Mouse (Mus musculus) embryonic facial prominence, embryonic 10.5 days (tissue): ENCODE data around the gene Cldn3. TPM values are rescaled to one million over a fixed set of nuclear protein-coding genes. Genes with fewer than 3 reads are reported as not detected.

Experiments
- DNase-seq: peaks from one replicate; pipeline ENCODE4 v3.0.0-alpha.2; 2017; ENCODE audit warnings: low spot score
- H3K27ac ChIP-seq: fragments of 300-500 bp; sonication (generic); replicated peaks from 2 replicates; pipeline ENCODE4 v1.5.1; 2016; ENCODE audit warnings: mild to moderate bottlenecking
- H3K27me3 ChIP-seq: fragments of 300-500 bp; sonication (generic); replicated peaks from 2 replicates; pipeline ENCODE4 v1.6.1; 2016; ENCODE audit warnings: low read depth, mild to moderate bottlenecking; ENCODE audit not compliant: poor library complexity, severe bottlenecking
- H3K36me3 ChIP-seq: fragments of 300-500 bp; sonication (generic); replicated peaks from 2 replicates; pipeline ENCODE4 v1.6.1; 2016; ENCODE audit warnings: mild to moderate bottlenecking, moderate library complexity
- H3K4me1 ChIP-seq: fragments of 300-500 bp; sonication (generic); 2 replicates; pipeline ENCODE4 v1.6.1; 2016
- H3K4me3 ChIP-seq: fragments of 300-500 bp; sonication (generic); 2 replicates; pipeline ENCODE4 v1.5.1; 2016; ENCODE audit warnings: mild to moderate bottlenecking, moderate library complexity
- H3K9me3 ChIP-seq: fragments of 300-500 bp; sonication (generic); 2 replicates; pipeline ENCODE4 v1.6.1; 2016; ENCODE audit warnings: mild to moderate bottlenecking
- WGBS: fragments of 180-500 bp; shearing (Covaris S2); methylation state at CpG from one replicate; pipeline ENCODE4 v1.1.7; 2016; 5-methylcytosine and 5-hydroxymethylcytosine counted together
- polyA plus RNA-seq: library from polyadenylated mRNA; unstranded; fragments of >200 nt; fragmentation: Nextera tagmentation; extraction: Ambion mirVana; gene quantifications from 2 replicates; pipeline ENCODE4 v1.2.1, GENCODE M21; 2016

Cldn3 gene
- polyA plus RNA-seq, 1 experiment from 2014 or later: 18.8 TPM

DNA sequence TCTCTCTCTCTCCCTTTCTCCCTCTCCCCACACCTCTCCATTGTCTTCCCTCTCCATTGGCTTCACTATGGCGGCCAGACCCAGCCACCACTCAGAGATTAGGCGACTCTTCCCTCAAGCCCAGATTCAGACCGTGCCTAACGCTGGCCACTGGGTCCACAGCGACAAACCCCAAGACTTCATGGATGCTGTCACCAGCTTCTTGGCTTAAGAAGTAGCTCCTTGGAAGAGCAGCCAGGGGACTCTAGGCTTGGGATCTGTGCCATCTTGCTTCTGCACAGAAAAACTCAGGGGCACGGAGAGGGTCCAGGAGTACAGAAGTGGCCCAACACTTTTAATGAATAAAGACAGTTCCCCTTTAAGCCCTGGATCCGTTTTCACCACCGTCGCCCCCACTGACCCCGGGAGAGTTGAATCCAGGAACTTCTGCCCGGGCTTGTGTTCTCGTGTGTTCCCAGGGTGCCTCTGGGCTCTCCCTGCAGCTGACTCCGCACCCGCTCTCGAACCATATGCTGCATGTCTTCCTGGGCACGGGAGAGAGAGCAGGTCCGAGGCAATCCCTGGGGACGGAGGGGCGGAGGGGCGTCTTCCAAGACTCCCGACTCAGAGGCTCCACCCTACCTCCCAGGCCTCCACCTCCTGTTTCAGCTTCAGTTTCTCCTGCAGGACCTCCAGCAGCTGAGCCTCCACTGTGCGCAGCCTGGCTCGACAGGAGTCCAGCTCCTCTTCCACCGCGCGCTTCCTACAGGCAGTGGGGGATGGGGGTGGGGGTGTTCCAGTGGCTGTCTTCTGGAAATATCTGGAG lies 26.0 kb downstream of the Cldn3 start:
- Histone ChIP-seq H3K9me3 (no peaks in the 10 kb centered on the region), H3K36me3 (no peaks in the 10 kb centered on the region), H3K4me1 (peaks cover 43% of the 10 kb centered on the region), H3K4me3 (peak overlapping the region; percentile 45), H3K27me3 (peaks cover 14% of the 10 kb centered on the region), H3K27ac (peak overlapping the region; percentile 70)
- peak; percentile 46 for DNase-seq
- 23% methylated on average over 26 of the region's 26 CpGs for WGBS

DNA sequence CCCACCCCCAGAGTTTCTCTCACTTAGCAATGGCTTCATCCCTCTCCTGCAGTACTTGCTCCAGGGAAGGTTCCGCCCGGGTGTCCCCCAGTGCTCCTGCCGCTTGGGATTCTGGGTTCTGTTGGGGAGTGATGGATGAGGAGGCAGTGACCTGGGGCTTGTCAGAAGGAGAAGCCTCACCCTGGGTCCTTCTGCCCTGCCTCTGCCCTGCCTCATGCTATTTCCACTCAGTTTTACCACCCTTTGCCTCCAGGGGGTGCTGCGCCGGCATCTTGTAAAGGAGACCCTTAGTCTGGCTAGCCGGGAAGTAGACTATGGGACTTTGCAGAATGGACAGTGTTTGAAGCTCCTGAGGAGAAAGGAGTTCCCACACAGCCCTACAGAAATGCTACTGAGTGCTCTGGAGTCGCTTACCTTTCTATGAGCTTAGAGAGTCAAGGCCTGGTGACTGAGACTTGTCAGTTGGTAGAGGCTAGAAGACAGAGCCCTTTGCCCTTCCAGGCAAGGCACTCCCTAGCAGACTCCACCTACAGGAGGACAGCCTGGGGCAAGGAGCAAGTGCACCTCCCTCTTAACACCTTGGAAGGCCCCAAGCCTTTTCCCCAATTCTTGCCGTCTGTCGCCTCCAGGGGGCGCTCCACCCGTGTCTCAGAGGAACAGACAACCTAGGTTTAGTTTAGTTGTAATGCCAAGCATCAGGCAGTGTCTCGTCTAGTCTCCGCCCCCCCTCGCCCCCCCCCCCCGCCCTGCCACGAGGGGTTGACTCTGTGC lies 26.8 kb downstream of the Cldn3 start:
- DNase-seq: peak; percentile 82
- peak overlapping the region; percentile 45 for H3K4me3 ChIP-seq
- peaks cover 41% of the 10 kb centered on the region for H3K4me1 ChIP-seq
- H3K36me3 ChIP-seq: no peaks in the 10 kb centered on the region
- no peaks in the 10 kb centered on the region for H3K9me3 ChIP-seq
- peak overlapping the region; percentile 70 for H3K27ac ChIP-seq
- H3K27me3 ChIP-seq: peaks cover 14% of the 10 kb centered on the region
- 5% methylated on average over 16 of the region's 16 CpGs for WGBS

GRCm38 (mm10) chr5:135015497-135015896 lies 29.5 kb downstream of the Cldn3 start:
- Histone ChIP-seq H3K27me3 (peaks cover 14% of the 10 kb centered on the region), H3K36me3 (no peaks in the 10 kb centered on the region), H3K4me1 (peaks cover 27% of the 10 kb centered on the region), H3K4me3 (no peak overlapping the region), H3K9me3 (no peaks in the 10 kb centered on the region), H3K27ac (no peak overlapping the region)
- WGBS: 14% methylated on average over 7 of the region's 7 CpGs
- DNase-seq: peak; percentile 83

- 57% methylated on average over 4 of the region's 4 CpGs for whole genome bisulfite sequencing
- DNase-seq: no peak
- Histone ChIP-seq H3K4me1 (peaks cover 19% of the 10 kb centered on the region), H3K27me3 (peaks cover 12% of the 10 kb centered on the region), H3K4me3 (no peak overlapping the region), H3K9me3 (no peaks in the 10 kb centered on the region), H3K36me3 (no peaks in the 10 kb centered on the region), H3K27ac (no peak overlapping the region)
Observed at GRCm38 (mm10) chr5:135016224-135016759, 30.3 kb downstream of the Cldn3 start.

GRCm38 (mm10) chr5:135021814-135022213 lies 35.8 kb downstream of the Cldn3 start:
- no peak for DNase-seq
- Histone ChIP-seq H3K4me3 (no peak overlapping the region), H3K27me3 (peaks cover 9% of the 10 kb centered on the region; the same call in 1 of the 2 replicates), H3K4me1 (peaks cover 36% of the 10 kb centered on the region), H3K36me3 (no peaks in the 10 kb centered on the region), H3K27ac (no peak overlapping the region), H3K9me3 (no peaks in the 10 kb centered on the region)
- WGBS: 80% methylated on average over 6 of the region's 6 CpGs

- Histone ChIP-seq H3K36me3 (peaks cover 3% of the 10 kb centered on the region; the same call in 1 of the 2 replicates), H3K4me1 (peaks cover 39% of the 10 kb centered on the region), H3K9me3 (no peaks in the 10 kb centered on the region), H3K4me3 (peak within 1 kb of the TSS; percentile 85), H3K27me3 (peaks cover 9% of the 10 kb centered on the region; the same call in 1 of the 2 replicates), H3K27ac (peak within 1 kb of the TSS; percentile 87)
- peak; percentile 95 for DNase-seq
- WGBS: under 1% methylated on average over 61 of the region's 61 CpGs
Observed at GRCm38 (mm10) chr5:135023344-135024173, 37.5 kb downstream of the Cldn3 start, which contains the start of gene Stx1a. Gene Stx1a (plus strand): TSS chr5:135023482.

GRCm38 (mm10) chr5:135024665-135025224 lies 38.7 kb downstream of the Cldn3 start:
- DNase-seq: peak; percentile 41

GRCm38 (mm10) chr5:135025899-135026298 lies 39.9 kb downstream of the Cldn3 start:
- H3K4me3 ChIP-seq: peak overlapping the region; percentile 19
- no peaks in the 10 kb centered on the region for H3K9me3 ChIP-seq
- peaks cover 50% of the 10 kb centered on the region for H3K4me1 ChIP-seq
- peaks cover 9% of the 10 kb centered on the region; the same call in 1 of the 2 replicates for H3K27me3 ChIP-seq
- peak overlapping the region; percentile 59; the same call in 1 of the 2 replicates for H3K27ac ChIP-seq
- H3K36me3 ChIP-seq: peaks cover 5% of the 10 kb centered on the region; the same call in 1 of the 2 replicates
- WGBS: 23% methylated on average over 7 of the region's 7 CpGs
- peak; percentile 50 for DNase-seq

More at GRCm38 (mm10) chr5:135024665-135025224, 38.7 kb downstream of the Cldn3 start:
- Histone ChIP-seq H3K4me1 (peaks cover 50% of the 10 kb centered on the region), H3K27ac (no peak overlapping the region), H3K9me3 (no peaks in the 10 kb centered on the region), H3K4me3 (peak overlapping the region; percentile 85), H3K27me3 (peaks cover 9% of the 10 kb centered on the region; the same call in 1 of the 2 replicates), H3K36me3 (peaks cover 3% of the 10 kb centered on the region; the same call in 1 of the 2 replicates)
- WGBS: 75% methylated on average over 11 of the region's 11 CpGs

DNA sequence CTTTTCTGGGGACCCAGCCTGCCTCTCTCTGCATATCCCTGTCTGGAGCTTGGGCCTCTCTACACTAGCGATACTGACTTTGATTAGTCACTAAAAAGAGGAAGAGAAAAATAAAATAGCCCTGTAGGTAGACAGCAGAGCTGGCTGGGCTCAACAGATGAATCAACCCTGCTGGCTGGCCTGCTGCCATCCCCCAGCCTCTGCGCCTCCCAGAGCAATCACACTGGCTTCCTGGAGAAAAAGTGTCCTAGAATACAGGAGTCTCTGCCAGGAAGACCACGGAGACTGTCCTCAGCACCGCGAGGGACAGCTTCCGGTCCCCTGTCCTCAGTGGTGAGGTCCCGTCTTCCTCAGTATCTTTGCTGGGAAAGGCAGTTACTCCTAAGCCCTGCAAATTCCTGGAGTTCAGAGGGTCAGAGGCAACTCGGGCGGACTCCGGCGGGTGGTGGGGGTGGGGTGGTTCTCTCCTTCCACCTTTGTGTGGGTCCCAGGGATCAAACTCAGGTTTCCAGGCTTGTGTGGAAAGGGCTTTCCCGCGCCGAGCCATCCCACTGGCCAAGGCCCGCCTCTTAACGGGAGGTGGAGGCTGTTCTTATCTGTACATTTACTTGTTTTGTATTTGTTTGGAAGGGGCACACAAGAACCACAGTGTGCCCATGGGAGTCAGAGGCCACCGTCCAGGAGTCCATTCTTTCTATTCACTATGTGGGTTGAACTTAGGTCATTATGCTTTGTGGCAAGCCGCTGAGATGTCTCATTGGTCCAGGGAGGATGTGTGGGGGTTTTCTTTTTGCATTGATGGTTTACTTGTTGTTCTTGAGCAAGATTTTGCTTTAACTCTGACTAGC lies 43.2 kb downstream of the Cldn3 start:
- peak overlapping the region; percentile 23; the same call in 1 of the 2 replicates for H3K4me3 ChIP-seq
- H3K27me3 ChIP-seq: peaks cover 4% of the 10 kb centered on the region; the same call in 1 of the 2 replicates
- 57% methylated on average over 18 of the region's 18 CpGs for WGBS
- peak; percentile 25 for DNase-seq
- H3K27ac ChIP-seq: peak overlapping the region; percentile 36; the same call in 1 of the 2 replicates
- peaks cover 37% of the 10 kb centered on the region for H3K4me1 ChIP-seq
- H3K9me3 ChIP-seq: peaks cover 2% of the 10 kb centered on the region; the same call in 1 of the 2 replicates
- H3K36me3 ChIP-seq: peaks cover 13% of the 10 kb centered on the region; the same call in 1 of the 2 replicates

- H3K4me3 ChIP-seq: no peak overlapping the region
- H3K9me3 ChIP-seq: peaks cover 9% of the 10 kb centered on the region; the same call in 1 of the 2 replicates
- H3K36me3 ChIP-seq: peaks cover 25% of the 10 kb centered on the region
- H3K4me1 ChIP-seq: peaks cover 13% of the 10 kb centered on the region
- H3K27me3 ChIP-seq: no peaks in the 10 kb centered on the region
- no peak overlapping the region for H3K27ac ChIP-seq
- 91% methylated on average over 5 of the region's 5 CpGs for WGBS
- no peak for DNase-seq
Observed at GRCm38 (mm10) chr5:135032581-135032980, 46.6 kb downstream of the Cldn3 start.
